Mouse (Mus musculus): ENCODE measurements around the gene 1600014C23Rik.

DNA sequence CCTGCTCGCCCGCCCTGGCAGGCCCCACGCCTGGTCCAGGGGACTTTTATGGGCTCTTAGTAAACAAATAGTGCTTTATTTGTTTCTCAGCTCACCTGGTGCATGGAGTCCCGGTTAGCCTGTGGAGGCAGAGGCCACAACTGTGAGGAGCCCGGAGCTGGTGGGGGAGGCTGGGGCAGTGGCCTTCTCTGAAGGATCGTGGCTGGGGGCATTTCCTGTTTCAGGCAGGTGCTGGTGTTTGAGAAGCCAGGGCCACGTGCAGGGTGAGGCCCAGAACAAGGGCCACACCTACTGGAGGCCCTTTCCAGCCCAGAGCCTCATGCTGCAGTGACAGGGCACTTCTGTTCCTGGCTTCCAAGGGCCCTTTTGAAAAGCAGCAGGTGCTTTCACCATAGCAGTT lies 7.4 kb downstream of the 1600014C23Rik start:
- TF ChIP-seq CTCF (conservative IDR thresholded peaks at IDR 0.05; ENCODE audit: low read length) (no peak), NANOG (IDR thresholded peaks at IDR 0.05; ENCODE audit: borderline replicate concordance, low read length) (no peak)

Data from E14TG2a.4 (cell line).